Mouse (Mus musculus) CH12.LX (cell line): Measurements from ENCODE around the gene Col8a1.

Experiments used
- CHD2 ChIP-seq: IDR thresholded peaks from 2 replicates; pipeline ENCODE4 v1.6.1; 2011; ENCODE audit warnings: low read length, improper control_type of control experiment
- JUND ChIP-seq: conservative IDR thresholded peaks from 2 replicates; pipeline ENCODE4 v1.6.1; 2011; ENCODE audit warnings: low read depth, low read length, improper control_type of control experiment
- MAX ChIP-seq: IDR thresholded peaks from 2 replicates; pipeline ENCODE4 v1.6.1; 2011; ENCODE audit warnings: low read length, improper control_type of control experiment
- USF1 ChIP-seq: IDR thresholded peaks from 2 replicates; pipeline ENCODE4 v1.6.1; 2014; ENCODE audit warnings: low read depth, mild to moderate bottlenecking, inconsistent platforms, low read length, improper control_type of control experiment

GRCm38 (mm10) chr16:57611768-57612167 lies 142.8 kb downstream of the Col8a1 start:
- no peak for TF ChIP-seq USF1
- TF ChIP-seq MAX, result no peak
- TF ChIP-seq JUND, result no peak
- no peak for TF ChIP-seq CHD2
